Mouse (Mus musculus): ENCODE measurements around the gene Tnks2.

DNA sequence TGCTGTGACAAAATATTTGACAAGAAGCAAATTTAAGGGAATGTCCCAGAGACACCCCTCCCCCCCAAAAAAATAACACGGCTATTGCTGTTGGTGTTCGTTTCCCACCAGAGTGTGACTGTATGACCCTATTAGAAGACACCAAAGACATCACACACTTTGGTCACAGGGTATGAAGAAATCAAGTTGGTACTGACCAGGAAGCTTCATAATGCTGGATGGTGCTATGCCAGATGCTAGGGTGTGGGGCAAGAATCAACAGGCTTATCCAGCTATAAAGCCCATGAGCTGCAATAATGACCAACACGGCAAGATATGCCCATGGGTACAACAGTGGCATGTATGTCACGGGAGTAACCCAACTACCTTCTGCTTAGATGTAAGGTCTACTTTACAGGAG lies 11.3 kb upstream of the Tnks2 start:
- TF ChIP-seq POLR2A (IDR thresholded peaks at IDR 0.05; ENCODE audit: borderline replicate concordance, low read depth, low read length) (no peak), CTCF (IDR thresholded peaks at IDR 0.05; ENCODE audit: low read depth, low read length) (no peak)
